Mouse (Mus musculus) layer of hippocampus, adult 2 months (tissue): ENCODE results near the gene Ccnt2. TPM values are rescaled to one million over a fixed set of nuclear protein-coding genes. Genes with fewer than 3 reads are reported as not detected.

Experiments
- DNase-seq, 2 experiments: peaks; one replicate each; pipeline ENCODE4 v3.0.0; 2022; ENCODE audit warnings: low spot score in 2 of 2
- H3K27ac ChIP-seq: fragments of 200-600 bp; 2 replicates; pipeline ENCODE4 v1.8.1; 2022
- H3K4me3 ChIP-seq: fragments of 200-600 bp; 2 replicates; pipeline ENCODE4 v1.8.1; 2022; ENCODE audit warnings: mild to moderate bottlenecking
- CTCF ChIP-seq: fragments of 200-600 bp; conservative IDR thresholded peaks from 2 replicates; pipeline ENCODE4 v1.8.1; 2022; ENCODE audit warnings: antibody characterized with exemption, mild to moderate bottlenecking, moderate library complexity
- total RNA-seq, 2 experiments: library from RNA; stranded (reverse); gene quantifications; 2 replicates each; pipeline ENCODE4 v1.2.3; 2021

The Ccnt2 gene
- total RNA-seq, 2 experiments from 2014 or later: 64.8 to 76.0 TPM

DNA sequence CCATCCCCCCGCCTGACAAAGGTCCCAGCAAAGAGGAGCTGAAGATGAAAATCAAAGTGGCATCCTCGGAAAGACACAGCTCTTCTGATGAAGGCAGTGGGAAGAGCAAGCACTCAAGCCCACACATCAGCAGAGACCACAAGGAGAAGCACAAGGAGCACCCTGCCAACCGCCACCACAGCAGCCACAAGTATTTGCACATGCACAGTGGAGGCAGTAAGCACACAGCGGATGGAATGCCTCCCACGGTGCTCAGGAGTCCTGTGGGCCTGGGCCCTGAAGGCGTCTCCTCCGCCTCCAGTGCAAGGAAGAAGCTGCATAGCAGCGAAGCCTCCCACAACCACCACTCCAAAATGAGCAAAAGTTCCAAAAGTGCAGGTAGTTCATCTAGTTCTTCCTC lies 29.0 kb downstream of the Ccnt2 start:
- Histone ChIP-seq H3K27ac (no peak overlapping the region), H3K4me3 (no peak overlapping the region)
- no peak for TF ChIP-seq CTCF
- DNase-seq: no peak

GRCm38 (mm10) chr1:127808671-127809070 lies 34.7 kb downstream of the Ccnt2 start:
- no peak for TF ChIP-seq CTCF

DNA sequence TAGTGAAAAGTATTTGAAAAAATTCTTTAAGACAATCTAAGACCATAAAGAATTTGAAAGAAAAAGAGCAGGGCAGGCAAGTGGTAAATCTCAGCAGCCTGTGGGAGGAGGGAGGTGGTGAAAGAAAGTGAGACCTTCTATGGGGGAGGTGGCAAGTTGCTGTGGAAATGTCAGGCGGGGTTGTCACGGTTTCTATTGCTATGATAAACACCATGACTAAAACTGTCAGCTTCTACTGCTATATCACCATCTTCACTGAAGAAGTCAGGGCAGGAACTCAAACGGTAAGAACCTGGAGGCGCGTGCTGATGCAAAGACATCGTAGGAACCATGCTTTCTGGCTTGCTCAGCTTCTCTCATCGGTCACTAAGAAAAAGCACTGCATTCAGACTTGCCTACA lies 39.0 kb downstream of the Ccnt2 start:
- Histone ChIP-seq H3K27ac (no peak overlapping the region), H3K4me3 (no peak overlapping the region)
- DNase-seq: no peak
- no peak for TF ChIP-seq CTCF

More at GRCm38 (mm10) chr1:127808671-127809070, 34.7 kb downstream of the Ccnt2 start:
- Histone ChIP-seq H3K27ac (no peak overlapping the region), H3K4me3 (no peak overlapping the region)
- DNase-seq: no peak

DNA sequence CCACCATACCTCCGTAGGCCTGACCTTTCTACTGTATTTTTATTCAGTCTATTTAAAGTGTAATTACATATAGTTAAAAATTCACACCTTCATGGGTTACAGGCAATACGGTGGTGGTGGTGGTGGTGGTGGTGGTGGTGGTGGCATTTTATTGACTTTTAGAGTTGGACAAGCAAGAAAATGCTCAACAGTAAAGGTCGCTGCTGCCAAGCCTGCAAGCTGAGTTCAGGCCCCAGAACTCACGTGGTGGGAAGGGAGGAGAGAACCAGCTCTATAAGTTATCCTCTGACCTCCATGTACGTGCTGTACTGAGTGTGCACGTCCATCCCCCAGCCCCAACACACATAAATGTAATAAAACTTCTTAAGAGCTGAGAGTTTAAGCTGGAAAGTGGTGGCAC lies 42.4 kb downstream of the Ccnt2 start:
- no peak for DNase-seq
- no peak overlapping the region for H3K27ac ChIP-seq
- no peak overlapping the region for H3K4me3 ChIP-seq
- no peak for TF ChIP-seq CTCF

DNA sequence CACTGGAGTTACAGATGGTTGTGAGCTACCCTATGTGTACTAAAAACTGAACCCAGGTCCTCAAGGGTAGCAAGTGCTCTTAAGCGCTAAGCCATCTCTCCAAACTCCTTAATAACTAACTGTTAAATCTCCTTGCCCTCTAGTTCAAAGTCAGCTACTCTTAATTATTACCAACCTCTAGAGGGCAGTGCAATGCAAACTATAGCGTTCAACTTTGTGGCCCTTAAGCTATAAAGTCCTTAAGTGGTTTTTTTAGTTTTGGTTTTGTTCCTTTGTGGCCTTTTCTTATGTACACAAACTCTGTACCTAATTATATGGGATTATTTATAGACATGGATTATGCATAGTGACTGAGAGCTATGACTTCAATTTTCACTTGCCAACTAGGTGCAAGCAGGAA lies 53.4 kb downstream of the Ccnt2 start:
- peak in 1 of 2 experiments; percentile 56 for DNase-seq
- TF ChIP-seq CTCF: peak; percentile 88
- Histone ChIP-seq H3K4me3 (no peak overlapping the region), H3K27ac (no peak overlapping the region)

- TF ChIP-seq CTCF: no peak
- H3K4me3 ChIP-seq: no peak overlapping the region
These were observed 56.4 kb downstream of the Ccnt2 start for GRCm38 (mm10) chr1:127830215-127830921.

GRCm38 (mm10) chr1:127833714-127834113 lies 59.8 kb downstream of the Ccnt2 start:
- TF ChIP-seq CTCF: no peak
- H3K4me3 ChIP-seq: no peak overlapping the region
- H3K27ac ChIP-seq: no peak overlapping the region
- no peak for DNase-seq

More at GRCm38 (mm10) chr1:127830215-127830921, 56.4 kb downstream of the Ccnt2 start:
- no peak for DNase-seq
- H3K27ac ChIP-seq: no peak overlapping the region

- Histone ChIP-seq H3K27ac (no peak overlapping the region), H3K4me3 (no peak overlapping the region)
- no peak for TF ChIP-seq CTCF
- no peak for DNase-seq
These were observed 60.2 kb downstream of the Ccnt2 start for GRCm38 (mm10) chr1:127834202-127834601.

DNA sequence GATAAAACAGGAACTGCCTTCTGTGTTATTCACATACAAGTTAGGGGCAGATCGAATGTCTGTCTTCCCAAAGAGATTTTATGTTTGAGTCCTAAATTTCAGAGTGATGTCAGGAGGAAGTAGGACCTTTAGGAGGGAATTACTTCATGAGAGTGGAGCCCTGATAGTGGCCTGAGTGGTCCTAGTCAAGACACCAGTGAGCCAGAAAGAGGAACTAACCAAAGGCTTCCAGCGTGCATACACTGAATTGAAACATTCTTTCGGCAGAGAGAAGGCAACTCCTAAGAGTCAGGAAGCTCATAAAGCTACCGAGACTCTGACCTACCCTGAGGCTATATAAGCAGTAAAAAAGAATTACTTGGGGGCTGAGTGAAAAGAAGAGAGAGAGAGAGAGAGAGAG lies 62.7 kb downstream of the Ccnt2 start:
- no peak for TF ChIP-seq CTCF
- DNase-seq: no peak
- Histone ChIP-seq H3K4me3 (no peak overlapping the region), H3K27ac (no peak overlapping the region)

DNA sequence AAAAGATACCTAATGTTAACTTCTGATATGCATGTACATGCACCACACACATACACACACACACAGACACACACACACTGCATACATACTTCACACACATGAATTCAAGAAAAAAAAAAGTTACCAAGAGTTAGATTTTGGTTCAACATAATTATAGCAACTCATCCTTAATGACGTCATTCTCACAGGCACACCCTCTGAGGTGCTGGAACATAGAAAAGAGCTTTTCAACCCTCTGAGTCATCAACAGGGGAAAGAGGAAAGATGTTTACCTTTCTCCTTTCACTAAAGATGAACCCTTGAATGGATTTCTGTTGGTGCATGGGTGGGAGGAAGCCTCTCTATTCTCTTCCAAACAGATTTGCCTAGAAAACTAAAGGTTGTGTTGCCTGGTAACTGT lies 64.6 kb downstream of the Ccnt2 start:
- Histone ChIP-seq H3K4me3 (no peak overlapping the region), H3K27ac (no peak overlapping the region)
- DNase-seq: no peak
- no peak for TF ChIP-seq CTCF

GRCm38 (mm10) chr1:127845472-127845871 lies 71.5 kb downstream of the Ccnt2 start:
- TF ChIP-seq CTCF: no peak
- Histone ChIP-seq H3K27ac (no peak overlapping the region), H3K4me3 (no peak overlapping the region)
- no peak for DNase-seq

DNA sequence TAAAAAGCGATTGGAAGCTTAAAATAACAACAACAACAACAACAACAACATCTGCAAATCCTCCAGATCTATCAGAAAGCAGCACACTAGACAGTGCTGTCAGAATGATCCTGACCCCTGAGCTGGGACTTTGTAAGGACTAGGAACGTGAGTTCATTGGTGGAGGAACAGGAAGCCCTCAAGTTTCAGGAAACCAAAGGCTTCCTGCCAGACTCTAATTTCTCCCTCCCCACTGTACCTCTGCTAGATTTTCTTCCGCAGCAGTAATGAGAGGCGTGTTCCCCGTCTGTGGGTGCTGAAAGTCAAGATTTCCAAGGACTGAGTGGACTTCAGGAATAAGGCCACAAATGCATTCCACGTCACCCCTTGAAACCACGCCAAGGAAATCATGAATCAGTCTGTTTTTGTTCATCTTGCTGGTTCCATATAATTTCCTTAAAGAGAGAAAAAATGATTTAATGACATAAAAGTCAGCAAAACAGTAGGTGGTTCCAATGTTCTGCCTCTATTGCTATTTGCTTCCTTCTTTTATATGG lies 76.2 kb downstream of the Ccnt2 start:
- H3K27ac ChIP-seq: no peak overlapping the region
- H3K4me3 ChIP-seq: no peak overlapping the region
- no peak for TF ChIP-seq CTCF
- DNase-seq: no peak

GRCm38 (mm10) chr1:127854486-127855222 lies 80.7 kb downstream of the Ccnt2 start, which contains the start of gene Map3k19:
Gene Map3k19 (minus strand): TSS chr1:127855031.
- peak within 1 kb of the TSS; percentile 46 for H3K4me3 ChIP-seq
- peak within 1 kb of the TSS; percentile 74 for H3K27ac ChIP-seq
- TF ChIP-seq CTCF: no peak
- peak; percentile 27 to 63 for DNase-seq

Other genes with a start within 250 kb of the Ccnt2 start
- 1 to 10 TPM; 5.4 to 6.6 TPM for gene Tmem163, start 94.6 kb upstream of the Ccnt2 start, total RNA-seq
- not detected for gene Acmsd, start 44.8 kb upstream of the Ccnt2 start, total RNA-seq
- gene Map3k19, start 80.9 kb downstream of the Ccnt2 start, total RNA-seq: 1 to 10 TPM; 5.6 to 6.8 TPM
- 10 to 100 TPM; 70.6 to 72.5 TPM for gene Rab3gap1, start 94.6 kb downstream of the Ccnt2 start, total RNA-seq